Mouse (Mus musculus): ENCODE data around the gene Fam20a.

DNA sequence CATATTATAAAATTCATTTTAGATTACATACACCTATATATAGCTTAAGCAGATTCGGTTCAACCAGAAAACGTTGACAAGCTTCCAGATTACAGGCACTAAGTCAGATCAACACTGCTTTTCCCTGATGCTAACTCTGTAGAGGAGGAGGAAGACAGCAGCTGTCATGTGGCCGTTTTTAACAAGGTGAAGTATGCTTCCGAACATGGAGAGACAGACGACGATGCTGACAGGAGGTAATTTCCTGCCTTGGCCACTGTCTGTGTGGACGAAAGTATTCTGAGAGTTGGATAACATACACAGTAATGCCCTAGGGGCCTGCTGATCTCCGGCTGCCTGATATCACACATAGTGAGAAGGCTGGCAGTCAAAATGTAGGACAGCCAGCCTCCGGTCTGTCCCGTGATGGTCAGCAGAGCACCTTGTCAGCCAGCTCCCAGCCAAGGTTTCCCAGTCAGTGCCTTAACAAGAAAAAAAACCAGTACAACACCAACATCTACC, 93.0 kb downstream of the Fam20a start:
- TF ChIP-seq CTCF (IDR thresholded peaks at IDR 0.05): no peak
- TF ChIP-seq EP300 (IDR thresholded peaks at IDR 0.05): no peak
